Mouse (Mus musculus): Measurements from ENCODE around the gene Atp2a3. TPM values are rescaled to one million over a fixed set of nuclear protein-coding genes. Genes with fewer than 3 reads are reported as not detected.

The Atp2a3 gene
- polyA plus RNA-seq (2016; fragmentation: Nextera tagmentation; extraction: Ambion mirVana): 2.2 and 2.4 TPM in 2 replicates

DNA sequence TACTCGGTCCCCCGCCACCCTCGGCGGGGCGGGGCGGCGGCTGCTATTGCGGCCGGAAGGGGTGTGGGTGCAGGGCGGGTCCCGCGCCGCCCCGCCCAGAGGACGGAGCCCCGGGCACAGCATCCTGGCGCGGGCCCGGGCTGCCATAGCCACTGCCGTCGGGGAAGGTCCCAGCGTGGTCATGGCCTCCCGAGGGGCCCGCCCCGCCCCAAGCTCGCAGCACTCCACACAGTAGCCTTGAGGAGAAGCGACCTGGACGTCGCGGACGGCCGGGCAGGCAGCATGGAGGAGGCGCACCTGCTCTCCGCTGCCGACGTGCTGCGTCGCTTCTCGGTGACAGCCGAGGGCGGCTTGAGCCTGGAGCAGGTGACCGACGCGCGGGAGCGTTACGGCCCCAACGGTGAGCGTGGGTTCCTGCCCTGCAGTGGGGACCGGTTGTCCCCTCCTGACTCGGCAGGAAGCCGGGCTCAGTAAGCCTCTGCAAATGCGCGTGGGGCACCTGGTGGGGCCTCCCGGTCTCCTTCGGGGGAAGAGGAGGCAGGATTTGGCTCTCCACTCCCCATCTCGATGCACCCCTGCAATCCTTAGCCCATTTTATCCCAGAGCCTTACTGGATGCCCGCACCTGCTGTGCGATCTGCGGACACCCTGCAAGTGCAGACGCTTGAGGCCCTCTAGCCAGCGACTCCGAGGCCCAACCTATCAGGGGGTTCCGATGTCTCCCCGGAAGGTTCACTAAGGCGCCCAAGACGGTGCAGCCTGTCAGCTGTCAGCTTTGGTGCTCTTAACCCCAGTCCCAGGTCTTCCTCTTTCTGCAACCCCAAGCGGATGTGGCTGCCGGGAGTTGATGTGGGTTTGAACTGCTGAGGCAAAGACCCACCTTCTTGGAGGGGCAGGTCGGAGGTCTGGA is at the start of gene Atp2a3:
Gene Atp2a3, plus strand, starts transcription at position 98 of the 909 bp plus-strand sequence.
- peaks cover 57% of the 10 kb centered on the region for H3K27me3 ChIP-seq
- WGBS: 4% methylated on average over 70 of the region's 70 CpGs
- no peak within 1 kb of the TSS for H3K9ac ChIP-seq
- peak within 1 kb of the TSS; percentile 28 for H3K4me3 ChIP-seq
- H3K4me2 ChIP-seq (replicated peaks): peak within 1 kb of the TSS; percentile 50
- no peaks in the 10 kb centered on the region for H3K36me3 ChIP-seq
- peaks cover 7% of the 10 kb centered on the region; the same call in 1 of the 2 replicates for H3K4me1 ChIP-seq
- no peaks in the 10 kb centered on the region for H3K9me3 ChIP-seq (replicated peaks)
- no peak for ATAC-seq (ENCODE audit: low FRiP score)
- H3K27ac ChIP-seq: no peak within 1 kb of the TSS

DNA sequence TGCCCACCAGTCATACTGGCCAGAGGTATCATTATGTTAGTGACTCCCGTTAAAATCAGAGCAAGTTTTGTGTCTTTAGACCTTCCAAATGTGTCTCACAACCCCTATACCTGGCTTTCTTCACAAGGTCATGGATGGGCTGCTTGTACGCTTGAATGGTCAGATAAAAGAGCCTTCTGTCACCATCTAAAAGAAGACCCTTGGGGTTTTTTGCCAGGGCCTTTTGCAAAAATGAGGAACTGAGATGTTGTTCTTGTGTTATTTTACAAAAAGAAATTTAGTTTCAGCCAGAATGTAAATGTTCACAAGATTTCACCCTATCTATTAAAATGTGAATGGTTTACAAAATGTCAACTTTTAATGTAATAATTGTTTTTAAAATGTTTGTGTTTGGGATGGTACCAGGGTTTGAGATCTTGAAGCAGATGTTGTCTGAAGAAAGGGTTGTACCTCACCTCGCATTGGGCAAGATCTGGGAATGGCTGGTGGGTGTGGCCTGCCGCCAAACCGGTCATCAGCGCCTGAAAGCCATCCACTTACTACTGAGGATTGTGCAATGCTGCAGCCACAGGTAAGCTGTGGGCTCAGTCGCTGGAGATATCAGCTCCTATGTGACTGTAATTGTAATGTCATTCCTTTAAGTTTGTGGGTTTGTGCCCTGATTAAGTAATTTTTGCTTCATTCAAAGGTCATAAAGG is 43.5 kb upstream of the Atp2a3 start:
- no peak for ATAC-seq (ENCODE audit: low FRiP score)
- H3K9ac ChIP-seq: no peak overlapping the region
- no peak overlapping the region for H3K4me2 ChIP-seq (replicated peaks)
- H3K9me3 ChIP-seq (replicated peaks): no peaks in the 10 kb centered on the region
- 0 out of 2 replicates have a peak, but pooled peaks cover under 1% of the 10 kb centered on the region for H3K4me1 ChIP-seq
- no peaks in the 10 kb centered on the region for H3K27me3 ChIP-seq
- no peak overlapping the region for H3K4me3 ChIP-seq
- no peak overlapping the region for H3K27ac ChIP-seq
- WGBS: 81% methylated on average over 7 of the region's 7 CpGs
- H3K36me3 ChIP-seq: peaks cover 84% of the 10 kb centered on the region

DNA sequence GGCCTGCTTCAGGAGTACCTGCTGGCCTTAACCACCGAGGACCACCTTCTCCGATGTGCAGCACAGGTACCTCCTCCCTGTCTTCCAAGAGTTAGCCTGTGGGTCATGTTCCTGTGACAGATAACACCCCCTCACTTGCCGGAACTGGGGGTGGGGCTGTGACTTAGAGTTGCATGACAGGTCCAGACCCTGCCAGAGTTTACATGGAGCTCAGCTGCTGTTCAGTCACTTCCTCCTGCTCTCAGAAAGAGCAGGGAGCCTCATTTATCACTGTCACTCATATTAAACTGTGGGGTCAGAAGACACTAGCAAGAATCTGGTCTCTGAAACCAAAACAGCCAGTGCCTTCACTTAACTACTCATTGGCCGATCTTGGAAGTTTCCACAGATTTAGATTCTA is 37.9 kb upstream of the Atp2a3 start:
- Histone ChIP-seq H3K9me3 (replicated peaks) (no peaks in the 10 kb centered on the region), H3K9ac (no peak overlapping the region), H3K36me3 (peaks cover 62% of the 10 kb centered on the region), H3K4me1 (peaks cover 7% of the 10 kb centered on the region; the same call in 1 of the 2 replicates), H3K4me3 (no peak overlapping the region), H3K27ac (no peak overlapping the region), H3K27me3 (no peaks in the 10 kb centered on the region), H3K4me2 (replicated peaks) (no peak overlapping the region)
- ATAC-seq (ENCODE audit: low FRiP score): no peak
- WGBS: 68% methylated on average over 4 of the region's 4 CpGs

DNA sequence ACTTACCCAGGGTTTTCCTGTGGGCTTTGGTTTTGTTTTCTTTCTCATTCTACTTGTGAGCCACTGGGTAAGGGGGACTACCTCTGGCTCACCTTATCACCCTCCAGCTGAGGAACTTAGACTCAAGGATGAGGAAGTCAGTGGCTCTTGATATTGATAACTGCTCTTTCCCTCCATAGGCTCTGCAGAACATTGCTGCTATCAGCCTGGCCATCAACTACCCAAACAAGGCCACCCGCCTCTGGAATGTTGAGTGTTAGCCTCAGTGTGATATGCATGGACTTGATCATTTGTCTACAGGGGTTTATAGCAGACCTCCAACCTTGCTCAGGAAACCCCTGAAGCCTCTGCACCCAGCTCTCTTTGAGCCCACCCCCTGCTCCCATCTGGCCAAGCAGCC is 36.5 kb upstream of the Atp2a3 start:
- H3K36me3 ChIP-seq: peaks cover 49% of the 10 kb centered on the region
- H3K27ac ChIP-seq: no peak overlapping the region
- H3K9ac ChIP-seq: no peak overlapping the region
- H3K9me3 ChIP-seq (replicated peaks): no peaks in the 10 kb centered on the region
- WGBS: 83% methylated on average over 1 of the region's 1 CpGs
- H3K4me3 ChIP-seq: no peak overlapping the region
- no peak overlapping the region for H3K4me2 ChIP-seq (replicated peaks)
- H3K27me3 ChIP-seq: no peaks in the 10 kb centered on the region
- peaks cover 7% of the 10 kb centered on the region; the same call in 1 of the 2 replicates for H3K4me1 ChIP-seq
- no peak for ATAC-seq (ENCODE audit: low FRiP score)

DNA sequence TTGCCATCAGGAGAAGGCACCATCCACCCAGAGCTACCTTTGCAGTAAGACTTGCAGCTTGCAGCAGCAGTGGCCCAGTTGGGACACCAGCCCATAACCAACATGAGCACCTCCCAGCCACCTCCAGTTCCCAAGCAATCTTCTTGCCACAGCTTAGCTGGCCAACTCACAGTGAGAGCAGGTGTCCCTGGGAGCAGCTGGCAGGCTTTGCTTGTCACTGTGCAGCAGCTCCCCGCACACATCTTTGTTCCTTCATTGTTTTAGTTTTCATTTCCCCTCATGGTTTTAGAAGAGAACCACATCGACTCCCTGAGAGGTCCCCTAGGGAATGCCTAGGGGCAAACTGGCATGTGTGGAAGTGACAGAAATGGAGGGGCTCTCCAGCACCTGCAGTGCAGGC is 35.9 kb upstream of the Atp2a3 start:
- no peak overlapping the region for H3K9ac ChIP-seq
- WGBS: 49% methylated on average over 2 of the region's 2 CpGs
- no peaks in the 10 kb centered on the region for H3K9me3 ChIP-seq (replicated peaks)
- H3K4me1 ChIP-seq: peaks cover 7% of the 10 kb centered on the region; the same call in 1 of the 2 replicates
- no peak overlapping the region for H3K27ac ChIP-seq
- ATAC-seq (ENCODE audit: low FRiP score): no peak
- H3K4me2 ChIP-seq (replicated peaks): no peak overlapping the region
- H3K4me3 ChIP-seq: no peak overlapping the region
- no peaks in the 10 kb centered on the region for H3K27me3 ChIP-seq
- H3K36me3 ChIP-seq: peaks cover 45% of the 10 kb centered on the region

DNA sequence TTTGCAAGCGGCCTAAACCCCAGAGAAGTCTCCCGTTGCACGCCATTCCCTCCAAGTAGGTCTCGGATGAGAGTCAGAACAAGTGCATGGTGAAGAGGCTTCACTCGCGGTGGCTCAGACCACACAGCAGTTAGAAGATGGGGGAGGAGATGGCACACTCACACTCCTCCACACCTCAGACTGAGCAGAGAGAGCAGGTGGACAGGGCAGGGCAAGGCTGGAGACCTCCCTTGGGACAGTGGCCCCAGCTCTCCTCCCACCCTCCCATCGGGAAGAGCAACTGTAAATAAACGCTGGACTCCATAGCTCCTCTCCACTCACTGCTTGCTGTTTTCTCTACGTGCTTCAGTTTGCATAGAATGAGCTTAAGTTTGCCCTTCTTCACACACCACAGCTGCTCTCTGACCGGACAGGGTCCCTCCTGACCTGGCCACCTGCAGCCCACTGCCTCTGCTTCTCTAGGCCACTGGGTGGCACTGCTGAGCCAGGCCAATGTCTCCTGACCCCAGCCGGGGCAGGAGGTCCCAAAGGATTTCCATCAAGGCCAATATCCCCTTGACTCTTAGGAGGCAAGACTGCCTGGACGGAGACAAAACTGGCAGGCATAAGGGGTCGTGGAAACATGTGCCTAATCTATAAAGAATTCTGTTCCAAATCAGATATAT is 34.6 kb upstream of the Atp2a3 start:
- no peaks in the 10 kb centered on the region for H3K27me3 ChIP-seq
- peaks cover 7% of the 10 kb centered on the region; the same call in 1 of the 2 replicates for H3K4me1 ChIP-seq
- H3K9me3 ChIP-seq (replicated peaks): no peaks in the 10 kb centered on the region
- no peak overlapping the region for H3K9ac ChIP-seq
- no peak overlapping the region for H3K27ac ChIP-seq
- 53% methylated on average over 13 of the region's 13 CpGs for WGBS
- H3K4me2 ChIP-seq (replicated peaks): no peak overlapping the region
- peak; percentile 54; the same call in 1 of the 2 replicates for ATAC-seq (ENCODE audit: low FRiP score)
- peaks cover 37% of the 10 kb centered on the region for H3K36me3 ChIP-seq
- no peak overlapping the region for H3K4me3 ChIP-seq

DNA sequence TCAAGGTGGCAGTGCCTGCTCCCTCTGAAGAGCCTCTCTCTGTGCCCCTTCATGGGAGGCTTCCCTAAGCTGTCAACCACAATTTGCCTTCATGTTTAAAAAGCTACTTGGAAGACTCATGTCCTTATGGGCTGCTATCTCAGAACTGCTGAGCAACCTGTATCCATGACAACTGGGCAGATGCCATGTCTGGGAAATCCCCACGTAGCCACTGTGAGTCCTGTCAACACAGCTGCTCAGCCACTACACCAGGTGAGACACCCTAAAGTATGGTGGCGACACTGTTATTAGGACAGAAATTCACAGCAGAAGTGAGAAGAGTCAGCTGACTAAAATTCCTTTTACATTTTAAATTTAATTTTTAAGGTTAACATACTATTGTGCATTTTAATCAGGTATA is 32.5 kb upstream of the Atp2a3 start:
- Histone ChIP-seq H3K4me1 (no peaks in the 10 kb centered on the region; the same call in 1 of the 2 replicates), H3K9me3 (replicated peaks) (no peaks in the 10 kb centered on the region), H3K9ac (no peak overlapping the region), H3K27ac (no peak overlapping the region), H3K4me3 (no peak overlapping the region), H3K4me2 (replicated peaks) (no peak overlapping the region), H3K27me3 (no peaks in the 10 kb centered on the region), H3K36me3 (peaks cover 22% of the 10 kb centered on the region)
- whole genome bisulfite sequencing: 66% methylated on average over 2 of the region's 2 CpGs
- no peak for ATAC-seq (ENCODE audit: low FRiP score)

DNA sequence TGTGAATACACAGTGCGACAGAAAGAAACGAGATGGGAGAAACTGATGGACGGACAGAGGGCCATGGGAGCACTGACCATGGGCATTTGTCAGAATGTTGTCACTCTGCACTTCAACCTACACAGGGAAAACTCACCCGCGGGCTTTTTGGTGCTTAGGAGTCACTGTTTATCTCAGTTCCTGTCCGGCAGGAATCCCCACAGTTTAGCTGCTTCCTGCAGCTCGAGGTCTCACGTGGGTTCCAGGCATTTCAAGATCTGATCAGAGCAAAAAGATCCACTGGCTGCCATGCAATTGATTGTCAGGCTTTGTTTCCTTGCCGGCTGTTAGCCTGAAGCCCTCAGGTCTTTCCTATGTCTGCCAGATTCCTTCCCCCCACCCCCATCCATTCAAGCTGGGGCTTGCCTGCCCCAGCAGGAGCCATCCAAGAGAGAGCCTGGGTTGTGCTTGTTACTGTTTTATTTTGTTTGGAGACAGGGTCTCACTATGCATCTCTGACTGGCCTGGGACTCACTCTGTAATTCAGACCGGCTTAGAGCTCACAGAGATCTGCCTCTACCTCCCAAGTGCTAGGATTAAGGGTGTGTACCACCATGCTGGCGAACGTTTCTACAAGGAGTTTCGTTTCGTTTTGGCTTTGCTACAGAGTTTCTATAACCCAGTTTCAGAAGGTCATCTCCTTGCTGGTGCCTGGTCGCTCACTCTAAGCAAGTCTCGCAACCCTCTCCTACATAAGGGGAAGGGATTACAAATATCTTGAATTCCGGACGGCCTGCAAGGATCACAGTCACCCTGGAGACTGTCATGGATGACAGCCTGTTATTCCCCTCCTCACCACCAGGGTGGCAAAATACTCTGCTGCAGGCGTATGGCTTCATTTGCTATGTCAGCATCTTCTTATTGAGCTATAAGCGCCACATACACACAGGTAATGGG is 20.5 kb upstream of the Atp2a3 start:
- no peaks in the 10 kb centered on the region for H3K9me3 ChIP-seq (replicated peaks)
- H3K4me2 ChIP-seq (replicated peaks): peak overlapping the region; percentile 37
- no peak overlapping the region; the same call in 1 of the 2 replicates for H3K9ac ChIP-seq
- no peaks in the 10 kb centered on the region for H3K36me3 ChIP-seq
- H3K4me3 ChIP-seq: peak overlapping the region; percentile 20
- WGBS: 34% methylated on average over 20 of the region's 20 CpGs
- H3K27ac ChIP-seq: no peak overlapping the region
- peaks cover 5% of the 10 kb centered on the region for H3K4me1 ChIP-seq
- ATAC-seq (ENCODE audit: low FRiP score): no peak
- no peaks in the 10 kb centered on the region for H3K27me3 ChIP-seq

DNA sequence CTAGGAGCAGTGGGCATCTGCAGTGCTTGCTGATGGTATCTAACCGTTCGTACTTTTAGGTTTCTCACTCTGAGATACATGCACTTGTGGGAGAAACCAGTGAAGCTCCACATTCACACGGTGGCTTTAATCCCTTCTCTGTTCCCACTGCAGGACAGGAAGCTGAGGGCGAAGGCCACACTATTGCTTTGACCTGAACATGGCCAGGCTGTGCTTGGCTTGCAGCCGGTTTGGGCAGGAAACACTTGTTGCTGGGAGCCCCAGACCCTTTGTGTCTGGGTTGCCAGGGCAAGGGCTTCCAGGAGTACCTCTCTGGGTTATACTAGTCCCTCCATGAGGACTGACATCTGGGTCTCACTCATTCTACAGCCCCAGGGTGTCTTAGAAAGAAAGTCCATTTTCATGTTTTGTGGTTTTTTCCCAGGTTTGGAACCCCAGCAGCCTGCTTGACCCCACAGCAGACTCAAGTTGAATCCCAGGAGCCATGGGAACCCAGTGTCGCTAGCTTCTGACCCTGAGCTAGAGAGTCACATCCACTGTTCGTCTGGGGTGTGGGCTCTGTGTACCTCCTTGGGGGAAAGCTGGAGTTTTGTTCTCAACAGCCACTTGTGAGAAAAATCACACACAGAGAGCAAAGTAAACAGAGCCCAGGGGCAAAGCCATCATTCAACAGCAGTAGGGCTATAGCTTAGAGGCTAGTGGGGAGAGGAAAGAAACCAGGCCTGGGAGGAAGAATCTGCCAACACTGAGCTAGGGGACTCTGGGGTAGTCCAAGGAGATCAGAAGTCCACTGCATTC is 15.8 kb upstream of the Atp2a3 start:
- no peak overlapping the region for H3K4me2 ChIP-seq (replicated peaks)
- 54% methylated on average over 7 of the region's 7 CpGs for WGBS
- H3K4me1 ChIP-seq: peaks cover 17% of the 10 kb centered on the region
- no peak for ATAC-seq (ENCODE audit: low FRiP score)
- H3K27ac ChIP-seq: no peak overlapping the region
- no peak overlapping the region for H3K9ac ChIP-seq
- H3K27me3 ChIP-seq: no peaks in the 10 kb centered on the region
- no peak overlapping the region for H3K4me3 ChIP-seq
- no peaks in the 10 kb centered on the region for H3K36me3 ChIP-seq
- no peaks in the 10 kb centered on the region for H3K9me3 ChIP-seq (replicated peaks)

DNA sequence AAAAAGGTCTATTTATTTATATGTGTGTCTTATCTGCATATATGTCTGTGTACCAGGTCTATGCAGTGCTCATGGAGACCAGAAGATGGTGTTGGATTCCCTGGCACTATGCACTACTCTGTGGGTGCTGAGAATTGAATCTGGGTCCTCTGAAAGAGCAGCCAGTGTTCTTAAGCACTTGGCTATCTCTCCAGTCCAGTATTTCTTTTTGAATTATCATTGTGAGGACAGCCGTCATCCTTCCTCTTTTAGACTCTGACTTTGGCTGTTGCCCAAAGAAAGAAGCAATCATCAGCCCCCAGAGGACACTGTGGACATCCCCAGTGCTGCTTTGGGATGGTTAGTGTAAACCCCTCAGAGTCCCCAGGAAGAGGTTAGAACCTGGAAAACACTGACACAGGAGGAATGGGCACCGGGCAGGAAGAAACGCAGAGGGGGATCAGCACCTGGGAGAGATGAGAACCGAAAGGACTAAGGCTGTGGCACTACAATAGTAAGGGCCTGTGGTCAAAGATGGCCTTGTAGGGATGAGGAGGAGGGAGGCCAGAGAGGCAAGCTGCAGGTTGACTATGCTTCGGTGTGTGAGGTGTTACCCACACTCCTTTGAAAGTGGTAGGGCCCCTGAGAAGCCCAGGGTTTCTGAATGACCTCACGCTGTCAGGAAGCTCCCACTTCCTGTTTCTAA is 15.0 kb upstream of the Atp2a3 start:
- WGBS: 57% methylated on average over 6 of the region's 6 CpGs
- H3K9ac ChIP-seq: no peak overlapping the region
- no peaks in the 10 kb centered on the region for H3K9me3 ChIP-seq (replicated peaks)
- no peak overlapping the region for H3K4me3 ChIP-seq
- H3K4me2 ChIP-seq (replicated peaks): no peak overlapping the region
- H3K27ac ChIP-seq: no peak overlapping the region
- H3K27me3 ChIP-seq: no peaks in the 10 kb centered on the region
- H3K36me3 ChIP-seq: no peaks in the 10 kb centered on the region
- H3K4me1 ChIP-seq: peaks cover 13% of the 10 kb centered on the region
- ATAC-seq (ENCODE audit: low FRiP score): no peak

All from hindbrain, embryonic 12.5 days (tissue).